Mouse (Mus musculus) megakaryocyte, embryonic 14.5 days (primary cell): ENCODE measurements around the gene Trip4. TPM values are rescaled to one million over a fixed set of nuclear protein-coding genes. Genes with fewer than 3 reads are reported as not detected.

Experiments
- H3K27me3 ChIP-seq: replicated peaks from 2 replicates; pipeline ENCODE3; 2012; ENCODE audit warnings: inconsistent platforms
- H3K36me3 ChIP-seq: replicated peaks from 2 replicates; pipeline ENCODE3; 2012; ENCODE audit warnings: low read length, inconsistent platforms, mixed read lengths
- H3K4me1 ChIP-seq: 2 replicates; pipeline ENCODE4 v1.6.1; 2012; ENCODE audit warnings: inconsistent platforms
- H3K4me3 ChIP-seq: replicated peaks from 2 replicates; pipeline ENCODE3; 2012; ENCODE audit warnings: moderate library complexity, mild to moderate bottlenecking, inconsistent platforms
- H3K9me3 ChIP-seq: 2 replicates; pipeline ENCODE4 v1.6.1; 2012; ENCODE audit warnings: inconsistent platforms
- FLI1 ChIP-seq: IDR thresholded peaks from 2 replicates; pipeline ENCODE4 v1.6.1; 2012; ENCODE audit warnings: low read length, inconsistent platforms, mixed read lengths
- GATA1 ChIP-seq: IDR thresholded peaks from 3 replicates; pipeline ENCODE4 v1.6.1; 2012; ENCODE audit warnings: mixed read lengths, low read length, inconsistent platforms, borderline replicate concordance
- polyA plus RNA-seq: library from polyadenylated mRNA; stranded (reverse); fragments of >175 nt; gene quantifications from 2 replicates; pipeline ENCODE4 v1.2.3, GENCODE M21; 2012; ENCODE audit warnings: low replicate concordance; ENCODE audit not compliant: insufficient read depth

Gene Trip4
- 0.58 TPM in 1 of 2 replicates, not detected in the other for polyA plus RNA-seq

DNA sequence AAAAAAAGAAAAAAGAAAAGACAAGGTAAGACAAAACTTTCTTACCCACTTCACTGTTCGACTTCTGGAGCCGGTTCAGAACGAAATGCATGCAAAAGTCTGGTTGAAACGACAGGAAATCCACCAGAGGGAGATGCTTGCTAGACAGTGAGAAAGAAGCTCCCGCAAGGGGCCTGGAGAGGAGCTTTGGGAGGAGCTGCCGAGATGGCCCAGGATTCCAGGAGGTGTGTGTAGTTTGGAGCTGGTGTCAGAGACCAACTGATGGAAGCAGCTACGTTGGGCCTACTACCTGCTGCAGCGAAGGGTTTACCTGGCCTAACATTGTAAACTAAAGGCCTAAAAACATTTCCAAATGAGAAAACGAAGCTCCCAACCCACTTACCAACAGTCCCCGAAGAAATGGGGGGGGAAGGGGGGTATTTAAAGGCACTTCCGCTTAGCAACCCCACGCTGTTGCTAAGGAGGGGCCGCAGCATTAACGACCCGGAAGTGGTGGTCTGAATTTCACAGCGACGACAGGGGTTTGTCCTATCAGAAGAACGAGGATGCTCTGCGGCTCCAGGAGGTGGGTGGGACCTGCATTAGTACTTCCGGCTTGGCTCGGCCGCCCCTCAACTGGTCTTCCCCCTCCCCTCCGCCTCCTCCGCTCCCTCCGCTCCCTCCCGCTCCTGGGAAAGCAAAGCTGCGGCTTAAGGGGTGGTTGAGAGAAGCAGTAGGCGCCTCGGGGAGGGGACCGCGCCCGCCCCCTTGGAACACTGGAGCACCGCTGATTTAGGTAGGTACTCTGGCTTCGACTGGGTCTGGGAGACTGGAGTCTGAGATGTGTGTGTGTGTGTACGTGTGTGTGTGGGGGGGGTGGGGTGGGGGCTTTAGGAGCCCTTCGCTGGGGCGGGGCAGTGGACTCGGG, at the start of gene Trip4, which contains the start of gene Csnk1g1:
TSS of gene Trip4 (minus strand) at position 401 of the 907 bp plus-strand sequence.
TSS of gene Csnk1g1 (plus strand) at position 531 of the 907 bp plus-strand sequence.
- H3K27me3 ChIP-seq, result no peaks in the 10 kb centered on the region
- H3K36me3 ChIP-seq, result peaks cover 20% of the 10 kb centered on the region
- no peaks in the 10 kb centered on the region for H3K9me3 ChIP-seq
- peaks cover 10% of the 10 kb centered on the region for H3K4me1 ChIP-seq
- no peak for TF ChIP-seq GATA1
- peak; percentile 65 for TF ChIP-seq FLI1
- peak within 1 kb of the TSS; percentile 97 for H3K4me3 ChIP-seq

DNA sequence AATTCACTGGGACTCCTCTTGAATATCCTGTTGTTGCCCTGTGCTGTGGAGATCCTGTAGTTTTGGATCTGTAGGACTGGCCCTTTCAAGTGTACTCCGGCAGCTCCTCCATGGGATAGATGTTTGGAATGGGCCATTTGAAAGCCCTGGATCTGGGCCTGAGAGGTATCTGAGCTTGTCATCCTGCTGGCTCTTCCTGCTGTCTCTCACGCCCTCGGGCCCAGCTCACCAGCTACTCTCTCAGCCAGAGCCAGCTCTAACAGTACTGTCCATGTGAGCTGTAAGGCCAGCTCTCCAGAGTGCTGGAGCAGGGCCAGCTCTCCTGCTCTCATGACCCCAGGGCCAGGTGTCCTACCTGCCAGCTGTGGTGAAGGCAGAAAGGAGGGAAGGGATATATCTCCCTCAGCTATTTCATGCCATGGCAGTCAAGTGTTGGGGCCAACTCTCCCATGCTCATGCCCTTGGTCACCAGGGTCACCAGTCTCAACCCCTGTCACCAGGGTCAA, 42.5 kb upstream of the Trip4 start:
- peaks cover 33% of the 10 kb centered on the region for H3K36me3 ChIP-seq
- peaks cover 17% of the 10 kb centered on the region for H3K4me1 ChIP-seq
- no peak for TF ChIP-seq GATA1
- TF ChIP-seq FLI1, result no peak
- H3K4me3 ChIP-seq, result no peak overlapping the region
- H3K27me3 ChIP-seq, result no peaks in the 10 kb centered on the region
- no peaks in the 10 kb centered on the region for H3K9me3 ChIP-seq

DNA sequence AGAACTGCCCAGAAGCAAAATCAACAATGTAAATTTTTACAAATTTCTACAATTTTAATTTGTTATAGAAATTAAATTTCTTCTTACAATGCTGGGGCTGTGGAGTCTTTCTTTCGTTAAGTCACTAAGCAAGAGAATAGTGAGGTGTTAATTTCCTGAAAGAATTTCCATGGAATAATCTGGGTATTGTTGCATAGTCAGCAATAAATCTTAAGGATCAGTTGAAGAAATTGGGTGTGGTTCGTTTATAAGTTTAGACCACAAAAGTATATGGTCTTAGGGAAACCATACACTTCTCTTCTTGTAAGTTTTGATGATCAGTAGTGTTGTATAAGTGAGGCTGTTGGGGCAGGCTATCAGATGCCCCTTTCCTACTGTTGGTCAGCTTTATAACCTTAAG, 29.0 kb upstream of the Trip4 start:
- Histone ChIP-seq H3K4me1 (no peaks in the 10 kb centered on the region), H3K9me3 (no peaks in the 10 kb centered on the region), H3K27me3 (no peaks in the 10 kb centered on the region), H3K4me3 (no peak overlapping the region), H3K36me3 (peaks cover 6% of the 10 kb centered on the region)
- no peak for TF ChIP-seq FLI1
- no peak for TF ChIP-seq GATA1

DNA sequence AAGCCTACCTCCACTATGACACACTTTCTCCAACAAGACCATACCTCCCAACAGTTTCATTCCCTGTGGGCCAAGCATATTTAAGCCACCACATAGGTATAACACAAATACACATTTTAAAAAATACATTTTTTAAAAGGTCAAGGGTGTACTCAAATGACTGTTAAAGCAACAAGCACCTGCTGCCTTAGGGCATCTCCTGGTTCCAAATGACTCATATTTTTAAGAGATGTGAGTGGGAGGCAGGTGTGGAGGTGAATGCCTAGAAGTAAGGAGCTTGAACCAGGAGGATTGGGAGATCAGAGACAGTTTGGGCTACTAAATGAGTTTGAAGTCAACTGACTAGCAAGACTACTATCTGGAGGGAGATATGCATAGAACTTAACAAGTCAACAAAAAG, 21.2 kb upstream of the Trip4 start:
- peaks cover 5% of the 10 kb centered on the region; the same call in 1 of the 2 replicates for H3K4me1 ChIP-seq
- H3K9me3 ChIP-seq, result no peaks in the 10 kb centered on the region
- H3K27me3 ChIP-seq, result no peaks in the 10 kb centered on the region
- no peak overlapping the region for H3K4me3 ChIP-seq
- TF ChIP-seq FLI1 (no peak), GATA1 (no peak)
- peaks cover 3% of the 10 kb centered on the region for H3K36me3 ChIP-seq

DNA sequence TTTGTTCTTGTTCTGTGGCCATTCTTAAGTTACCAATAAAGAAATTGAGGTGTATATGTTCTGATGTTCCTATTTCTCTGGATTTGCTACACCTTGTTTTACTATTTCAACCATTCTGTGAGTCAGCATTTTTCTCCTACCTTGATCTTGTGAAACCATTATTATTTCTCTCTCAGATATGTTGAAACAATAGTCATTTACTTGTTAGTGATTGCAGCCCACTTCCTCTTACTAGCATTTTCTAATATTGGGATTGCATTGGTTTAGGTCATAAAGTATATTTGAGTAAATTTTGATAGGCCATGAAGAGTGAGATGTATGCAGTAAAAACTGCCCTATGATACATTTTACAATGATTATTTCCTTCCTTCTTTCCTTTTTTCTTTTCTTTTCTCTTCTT, 19.9 kb upstream of the Trip4 start:
- Histone ChIP-seq H3K4me3 (no peak overlapping the region), H3K36me3 (peaks cover 3% of the 10 kb centered on the region), H3K4me1 (peaks cover 5% of the 10 kb centered on the region; the same call in 1 of the 2 replicates), H3K27me3 (no peaks in the 10 kb centered on the region), H3K9me3 (no peaks in the 10 kb centered on the region)
- no peak for TF ChIP-seq FLI1
- no peak for TF ChIP-seq GATA1

DNA sequence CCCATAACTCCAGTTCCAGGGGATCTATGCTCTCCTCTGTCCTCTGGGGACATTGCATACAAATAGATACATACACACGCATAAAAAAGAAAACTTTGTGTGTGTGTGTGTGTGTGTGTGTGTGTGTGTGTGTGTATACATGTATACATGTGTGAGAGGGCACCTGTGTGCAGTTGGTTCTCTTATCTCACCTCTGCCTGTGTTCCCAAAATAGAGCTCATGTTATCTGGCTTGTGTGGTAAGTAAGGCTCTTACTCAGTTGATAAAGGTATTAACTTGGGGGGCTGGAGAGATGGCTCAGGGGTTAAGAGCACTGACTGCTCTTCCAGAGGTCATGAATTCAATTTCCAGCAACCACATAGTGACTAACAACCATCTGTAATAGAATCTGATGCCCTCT, 8.4 kb upstream of the Trip4 start:
- Histone ChIP-seq H3K9me3 (no peaks in the 10 kb centered on the region), H3K4me3 (no peak overlapping the region), H3K4me1 (peaks cover 15% of the 10 kb centered on the region), H3K27me3 (no peaks in the 10 kb centered on the region), H3K36me3 (peaks cover 7% of the 10 kb centered on the region)
- TF ChIP-seq GATA1 (no peak), FLI1 (no peak)

DNA sequence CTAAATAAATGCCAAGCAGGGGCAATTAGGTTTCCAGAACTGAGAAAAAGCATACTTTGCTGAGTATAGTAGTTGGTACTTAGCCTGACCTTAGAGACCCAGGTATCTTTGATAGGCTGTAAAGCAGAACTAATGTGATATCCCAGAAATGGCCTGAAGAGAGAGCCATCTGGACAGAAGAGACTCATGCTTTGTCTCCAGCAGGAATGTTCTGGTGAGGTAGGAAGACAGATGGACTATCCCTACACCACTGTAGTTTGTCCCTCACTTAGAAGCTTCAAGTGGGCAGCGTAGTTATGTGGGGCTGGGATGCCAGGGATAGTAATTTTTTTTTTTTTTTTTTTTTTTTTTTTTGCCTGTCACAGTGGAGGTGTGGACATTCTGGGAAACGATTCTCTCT, 5.4 kb upstream of the Trip4 start:
- Histone ChIP-seq H3K9me3 (no peaks in the 10 kb centered on the region), H3K36me3 (peaks cover under 1% of the 10 kb centered on the region), H3K4me3 (no peak overlapping the region), H3K4me1 (peaks cover 15% of the 10 kb centered on the region), H3K27me3 (no peaks in the 10 kb centered on the region)
- no peak for TF ChIP-seq GATA1

DNA sequence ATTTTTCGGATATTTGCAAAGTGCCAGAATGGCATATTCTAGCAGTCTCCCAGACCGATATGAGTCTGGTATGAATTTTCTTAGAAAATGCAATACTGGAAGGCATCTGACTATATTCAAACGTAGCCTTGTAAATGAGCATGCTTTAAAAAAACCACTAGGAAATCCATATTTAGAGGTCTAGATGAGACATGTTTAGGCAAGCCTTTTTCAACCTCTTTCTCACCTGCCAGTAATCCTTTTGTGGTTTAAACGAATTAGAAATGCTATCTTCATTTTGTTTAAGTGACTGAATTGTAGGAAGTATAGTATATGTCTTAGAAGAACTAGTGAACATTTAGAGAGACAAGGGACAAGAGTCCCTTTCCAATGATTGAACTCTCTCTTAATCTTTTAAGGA, 1.2 kb upstream of the Trip4 start:
- H3K9me3 ChIP-seq, result no peaks in the 10 kb centered on the region
- peaks cover 18% of the 10 kb centered on the region for H3K4me1 ChIP-seq
- no peaks in the 10 kb centered on the region for H3K27me3 ChIP-seq
- peak overlapping the region; percentile 97 for H3K4me3 ChIP-seq
- TF ChIP-seq FLI1, result no peak
- TF ChIP-seq GATA1, result no peak
- peaks cover 9% of the 10 kb centered on the region for H3K36me3 ChIP-seq

DNA sequence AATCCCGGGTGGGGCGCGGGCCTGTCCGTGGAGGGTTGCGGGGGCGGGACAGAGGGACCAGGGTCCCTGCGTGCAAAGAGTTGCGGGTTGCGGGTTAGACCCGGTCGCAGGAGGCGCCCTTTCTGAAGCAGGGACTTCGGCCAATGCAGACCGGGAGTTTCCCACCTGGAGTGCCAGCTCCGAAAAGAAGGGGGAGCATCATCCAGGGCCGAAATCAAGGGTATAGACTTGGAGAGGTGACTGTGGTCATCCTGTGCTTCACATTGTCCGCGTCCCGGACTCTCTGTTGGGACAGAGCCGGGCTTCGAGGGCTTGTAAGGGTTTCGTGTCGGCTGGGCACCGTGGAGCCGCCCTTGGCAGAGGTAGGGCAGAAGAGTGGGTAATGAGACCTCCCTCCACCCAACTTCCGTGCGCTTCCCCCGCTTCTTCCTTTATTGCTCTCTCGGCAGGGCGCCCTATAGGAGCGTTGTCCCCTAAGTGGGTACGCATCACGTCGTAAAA, 757 bp upstream of the Trip4 start:
- Histone ChIP-seq H3K4me1 (peaks cover 16% of the 10 kb centered on the region), H3K4me3 (peak overlapping the region; percentile 97), H3K27me3 (no peaks in the 10 kb centered on the region), H3K36me3 (peaks cover 13% of the 10 kb centered on the region), H3K9me3 (no peaks in the 10 kb centered on the region)
- TF ChIP-seq GATA1 (no peak), FLI1 (no peak)

DNA sequence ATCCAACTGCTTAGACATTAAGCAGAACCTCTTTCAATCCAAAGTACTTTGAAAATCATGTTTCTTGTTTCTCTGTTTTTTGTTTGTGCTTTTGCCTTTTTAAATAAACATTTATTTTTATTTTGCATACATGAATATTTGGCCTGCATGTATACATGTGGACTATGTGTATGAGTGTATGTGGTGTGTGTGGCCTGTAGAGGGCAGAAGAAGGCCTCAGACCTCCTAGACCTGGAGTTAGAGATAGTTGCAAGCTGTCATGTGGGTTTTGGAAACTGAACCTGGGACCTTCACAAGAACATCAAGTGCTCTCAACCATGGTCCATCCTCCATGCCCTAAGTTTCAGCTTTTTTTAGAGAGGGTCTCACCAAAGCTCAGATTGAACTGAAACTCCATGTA, 5.2 kb downstream of the Trip4 start:
- H3K4me1 ChIP-seq, result peaks cover 10% of the 10 kb centered on the region
- TF ChIP-seq FLI1, result no peak
- no peak for TF ChIP-seq GATA1
- H3K4me3 ChIP-seq, result no peak overlapping the region
- H3K36me3 ChIP-seq, result peaks cover 45% of the 10 kb centered on the region
- H3K27me3 ChIP-seq, result no peaks in the 10 kb centered on the region
- H3K9me3 ChIP-seq, result no peaks in the 10 kb centered on the region
